8 mouse cellular contexts compared by ENCODE assay signal in genomic region chr7:102506848-102507247, GRCm38 (mm10). TPM values are rescaled to one million over a fixed set of nuclear protein-coding genes. Genes with fewer than 3 reads are reported as not detected.
DNase-seq lines count a peak whose midpoint lies in the region; ATAC-seq and TF ChIP-seq lines count a peak whose summit lies in the region.

No protein-coding gene starts in this region.

- peak; percentile 91 for TF ChIP-seq CTCF in kidney, postnatal 0 days (IDR thresholded peaks at IDR 0.05; ENCODE audit: low read depth)
- peak; percentile 88 for TF ChIP-seq CTCF in liver, adult 2 months (IDR thresholded peaks at IDR 0.05; ENCODE audit: low read depth, low read length)

- no peak overlapping the region for H3K9ac ChIP-seq in embryonic facial prominence, embryonic 13.5 days
- H3K9ac ChIP-seq in kidney, postnatal 0 days (ENCODE audit: low read depth, low read length): no peak overlapping the region
- no peak overlapping the region for H3K9ac ChIP-seq in liver, adult 2 months (ENCODE audit: low read depth, low read length)
- no peak overlapping the region for H3K9ac ChIP-seq in stomach, embryonic 14.5 days (replicated peaks; ENCODE audit: low read depth, low read length)

- H3K27ac ChIP-seq in embryonic facial prominence, embryonic 13.5 days: no peak overlapping the region
- H3K27ac ChIP-seq in heart, embryonic 10.5 days: no peak overlapping the region
- no peak overlapping the region for H3K27ac ChIP-seq in kidney, postnatal 0 days
- no peak overlapping the region for H3K27ac ChIP-seq in liver, adult 2 months (replicated peaks; ENCODE audit: insufficient read depth, low read depth, low read length)
- no peak overlapping the region for H3K27ac ChIP-seq in stomach, embryonic 14.5 days (ENCODE audit: low read length)

- ATAC-seq in embryonic facial prominence, embryonic 13.5 days (ENCODE audit: insufficient number of reproducible peaks, insufficient read depth, low FRiP score, low TSS enrichment, low read depth): peak; percentile 30; the same call in 1 of the 2 replicates
- ATAC-seq in kidney, postnatal 0 days (replicated peaks; ENCODE audit: low FRiP score, low read depth): peak; percentile 58
- ATAC-seq in stomach, embryonic 14.5 days (ENCODE audit: insufficient number of reproducible peaks, insufficient read depth, low FRiP score, low read depth): peak; percentile 68; the same call in 1 of the 2 replicates

- H3K79me2 ChIP-seq in liver, adult 2 months (ENCODE audit: control insufficient read depth, insufficient read depth, low read length): no peaks in the 10 kb centered on the region

- peaks cover under 1% of the 10 kb centered on the region; the same call in 1 of the 2 replicates for H3K27me3 ChIP-seq in embryonic facial prominence, embryonic 13.5 days
- H3K27me3 ChIP-seq in heart, embryonic 10.5 days (ENCODE audit: insufficient read depth, poor library complexity, severe bottlenecking): peaks cover 15% of the 10 kb centered on the region; the same call in 1 of the 2 replicates
- no peaks in the 10 kb centered on the region for H3K27me3 ChIP-seq in kidney, postnatal 0 days (ENCODE audit: insufficient read depth, low read length)
- H3K27me3 ChIP-seq in liver, adult 2 months (ENCODE audit: control insufficient read depth, insufficient read depth, low read length): peaks cover 3% of the 10 kb centered on the region; the same call in 1 of the 2 replicates
- no peaks in the 10 kb centered on the region for H3K27me3 ChIP-seq in stomach, embryonic 14.5 days (ENCODE audit: control insufficient read depth, insufficient read depth, low read length)

- no peaks in the 10 kb centered on the region for H3K36me3 ChIP-seq in embryonic facial prominence, embryonic 13.5 days
- H3K36me3 ChIP-seq in heart, embryonic 10.5 days: no peaks in the 10 kb centered on the region
- H3K36me3 ChIP-seq in kidney, postnatal 0 days (ENCODE audit: insufficient read depth, low read length): no peaks in the 10 kb centered on the region
- no peaks in the 10 kb centered on the region for H3K36me3 ChIP-seq in liver, adult 2 months (ENCODE audit: control insufficient read depth, insufficient read depth, low read length)
- no peaks in the 10 kb centered on the region for H3K36me3 ChIP-seq in stomach, embryonic 14.5 days (ENCODE audit: control insufficient read depth, insufficient read depth, low read length)

- peak; percentile 75 to 79 for DNase-seq in B cell, adult 2 months
- peak; percentile 71 to 78 for DNase-seq in adrenal gland, postnatal 36 days
- DNase-seq in heart, embryonic 10.5 days (ENCODE audit: low spot score): peak; percentile 89
- DNase-seq in kidney, postnatal 0 days (ENCODE audit: low spot score): peak; percentile 80
- peak; percentile 51 for DNase-seq in liver, adult 2 months (ENCODE audit: extremely low read depth, low read depth, low spot score)
- DNase-seq in neural tube, embryonic 10.5 days (ENCODE audit: extremely low spot score, low spot score): peak; percentile 75

- no peaks in the 10 kb centered on the region for H3K9me3 ChIP-seq in embryonic facial prominence, embryonic 13.5 days
- H3K9me3 ChIP-seq in heart, embryonic 10.5 days: no peaks in the 10 kb centered on the region
- no peaks in the 10 kb centered on the region for H3K9me3 ChIP-seq in kidney, postnatal 0 days (replicated peaks; ENCODE audit: low read length)
- H3K9me3 ChIP-seq in stomach, embryonic 14.5 days (ENCODE audit: control insufficient read depth, low read depth, low read length): no peaks in the 10 kb centered on the region

- H3K4me3 ChIP-seq in embryonic facial prominence, embryonic 13.5 days: no peak overlapping the region
- H3K4me3 ChIP-seq in heart, embryonic 10.5 days: no peak overlapping the region
- no peak overlapping the region for H3K4me3 ChIP-seq in kidney, postnatal 0 days (replicated peaks; ENCODE audit: low read depth, low read length)
- no peak overlapping the region for H3K4me3 ChIP-seq in liver, adult 2 months (ENCODE audit: insufficient read depth, low read depth, low read length)
- H3K4me3 ChIP-seq in stomach, embryonic 14.5 days (ENCODE audit: low read depth, low read length): no peak overlapping the region

- H3K4me1 ChIP-seq in embryonic facial prominence, embryonic 13.5 days: no peaks in the 10 kb centered on the region
- H3K4me1 ChIP-seq in heart, embryonic 10.5 days: no peaks in the 10 kb centered on the region; the same call in 1 of the 2 replicates
- no peaks in the 10 kb centered on the region for H3K4me1 ChIP-seq in kidney, postnatal 0 days (replicated peaks; ENCODE audit: insufficient read depth, low read length)
- H3K4me1 ChIP-seq in liver, adult 2 months (ENCODE audit: control insufficient read depth, insufficient read depth, low read length): no peaks in the 10 kb centered on the region
- no peaks in the 10 kb centered on the region for H3K4me1 ChIP-seq in stomach, embryonic 14.5 days (ENCODE audit: control insufficient read depth, insufficient read depth, low read length)

- H3K4me2 ChIP-seq in embryonic facial prominence, embryonic 13.5 days: no peak overlapping the region
- H3K4me2 ChIP-seq in kidney, postnatal 0 days (ENCODE audit: low read length): no peak overlapping the region
- no peak overlapping the region for H3K4me2 ChIP-seq in stomach, embryonic 14.5 days (replicated peaks; ENCODE audit: low read depth, low read length)

- no peak for TF ChIP-seq POLR2A in liver, adult 2 months (IDR thresholded peaks at IDR 0.05; ENCODE audit: extremely low read depth, insufficient read depth, low read length)

- WGBS in embryonic facial prominence, embryonic 13.5 days: 44% methylated on average over 3 of the region's 3 CpGs
- WGBS in heart, embryonic 10.5 days: 40% methylated on average over 3 of the region's 3 CpGs
- WGBS in kidney, postnatal 0 days: 40% methylated on average over 3 of the region's 3 CpGs
- WGBS in liver, adult 2 months: 41% methylated on average over 3 of the region's 3 CpGs
- WGBS in stomach, embryonic 14.5 days: 50% methylated on average over 3 of the region's 3 CpGs

RNA-seq across cellular contexts. Expression of gene Olfr545, which starts 7.5 kb away (rescaled TPM):
- total RNA-seq in adrenal gland, postnatal 36 days (2021): not detected
- 0.18 TPM in 1 of 2 replicates, not detected in the other for polyA plus RNA-seq in embryonic facial prominence, embryonic 13.5 days (2015; fragmentation: Nextera tagmentation; extraction: Ambion mirVana)
- 0.11 TPM in 1 of 2 replicates, not detected in the other for polyA plus RNA-seq in heart, embryonic 10.5 days (2016; fragmentation: Nextera tagmentation; extraction: Ambion mirVana)
- not detected in 2 replicates for polyA plus RNA-seq in kidney, postnatal 0 days (2015; fragmentation: Nextera tagmentation; extraction: Ambion mirVana)
- not detected in 2 replicates for total RNA-seq in liver, adult 2 months (2014; rRNA removed)
- polyA plus RNA-seq in liver, adult 2 months (2012; rRNA removed): not detected in 2 replicates
- polyA plus RNA-seq in stomach, embryonic 14.5 days (2014; fragmentation: Nextera tagmentation; extraction: Ambion mirVana): 0.09 TPM in 1 of 2 replicates, not detected in the other

RNA-seq across cellular contexts. Expression of gene Olfr544, which starts 18.7 kb away (rescaled TPM):
- not detected for total RNA-seq in adrenal gland, postnatal 36 days (2021)
- 0.10 and 0.20 TPM in 2 replicates for polyA plus RNA-seq in embryonic facial prominence, embryonic 13.5 days (2015; fragmentation: Nextera tagmentation; extraction: Ambion mirVana)
- polyA plus RNA-seq in heart, embryonic 10.5 days (2016; fragmentation: Nextera tagmentation; extraction: Ambion mirVana): 0.04 TPM in 2 replicates
- polyA plus RNA-seq in kidney, postnatal 0 days (2015; fragmentation: Nextera tagmentation; extraction: Ambion mirVana): 0.05 and 0.06 TPM in 2 replicates
- total RNA-seq in liver, adult 2 months (2014; rRNA removed): not detected in 2 replicates
- not detected in 2 replicates for polyA plus RNA-seq in liver, adult 2 months (2012; rRNA removed)
- polyA plus RNA-seq in stomach, embryonic 14.5 days (2014; fragmentation: Nextera tagmentation; extraction: Ambion mirVana): 0.10 TPM in 1 of 2 replicates, not detected in the other

RNA-seq across cellular contexts. Expression of gene Olfr543, which starts 25.4 kb away (rescaled TPM):
- total RNA-seq in adrenal gland, postnatal 36 days (2021): not detected
- 0.32 and 0.36 TPM in 2 replicates for polyA plus RNA-seq in embryonic facial prominence, embryonic 13.5 days (2015; fragmentation: Nextera tagmentation; extraction: Ambion mirVana)
- 0.19 and 0.22 TPM in 2 replicates for polyA plus RNA-seq in heart, embryonic 10.5 days (2016; fragmentation: Nextera tagmentation; extraction: Ambion mirVana)
- not detected in 2 replicates for polyA plus RNA-seq in kidney, postnatal 0 days (2015; fragmentation: Nextera tagmentation; extraction: Ambion mirVana)
- total RNA-seq in liver, adult 2 months (2014; rRNA removed): not detected in 2 replicates
- polyA plus RNA-seq in liver, adult 2 months (2012; rRNA removed): not detected in 2 replicates
- 0.22 and 0.60 TPM in 2 replicates for polyA plus RNA-seq in stomach, embryonic 14.5 days (2014; fragmentation: Nextera tagmentation; extraction: Ambion mirVana)

RNA-seq across cellular contexts. Expression of gene Olfr547, which starts 27.7 kb away (rescaled TPM):
- not detected for total RNA-seq in adrenal gland, postnatal 36 days (2021)
- not detected in 2 replicates for polyA plus RNA-seq in embryonic facial prominence, embryonic 13.5 days (2015; fragmentation: Nextera tagmentation; extraction: Ambion mirVana)
- not detected in 2 replicates for polyA plus RNA-seq in heart, embryonic 10.5 days (2016; fragmentation: Nextera tagmentation; extraction: Ambion mirVana)
- not detected in 2 replicates for polyA plus RNA-seq in kidney, postnatal 0 days (2015; fragmentation: Nextera tagmentation; extraction: Ambion mirVana)
- total RNA-seq in liver, adult 2 months (2014; rRNA removed): not detected in 2 replicates
- polyA plus RNA-seq in liver, adult 2 months (2012; rRNA removed): not detected in 2 replicates
- not detected in 2 replicates for polyA plus RNA-seq in stomach, embryonic 14.5 days (2014; fragmentation: Nextera tagmentation; extraction: Ambion mirVana)

RNA-seq across cellular contexts. Expression of gene Olfr548-ps1, which starts 33.8 kb away (rescaled TPM):
- not detected for total RNA-seq in adrenal gland, postnatal 36 days (2021)
- polyA plus RNA-seq in embryonic facial prominence, embryonic 13.5 days (2015; fragmentation: Nextera tagmentation; extraction: Ambion mirVana): not detected in 2 replicates
- not detected in 2 replicates for polyA plus RNA-seq in heart, embryonic 10.5 days (2016; fragmentation: Nextera tagmentation; extraction: Ambion mirVana)
- not detected in 2 replicates for polyA plus RNA-seq in kidney, postnatal 0 days (2015; fragmentation: Nextera tagmentation; extraction: Ambion mirVana)
- not detected in 2 replicates for total RNA-seq in liver, adult 2 months (2014; rRNA removed)
- polyA plus RNA-seq in liver, adult 2 months (2012; rRNA removed): not detected in 2 replicates
- not detected in 2 replicates for polyA plus RNA-seq in stomach, embryonic 14.5 days (2014; fragmentation: Nextera tagmentation; extraction: Ambion mirVana)
